Mouse (Mus musculus) liver, embryonic 11.5 days (tissue): ENCODE measurements at regions not wholly inside any gene's neighbourhood (a gene's known extent, or its start where the extent isn't known, plus 50 kb on each side); places are given as distances from the start of the nearest gene placed in this dataset. TPM values are rescaled to one million over a fixed set of nuclear protein-coding genes. Genes with fewer than 3 reads are reported as not detected.

Experiments
- ATAC-seq: fragments of 200-750 bp; cut with Nextera tagmentation; replicated peaks from 2 replicates; pipeline ENCODE4 v1.8.0; 2017; ENCODE audit warnings: moderate number of reproducible peaks, mild to moderate bottlenecking, moderate TSS enrichment, moderate library complexity; ENCODE audit not compliant: low FRiP score
- DNase-seq: peaks from one replicate; pipeline ENCODE4 v3.0.0-alpha.2; 2017; ENCODE audit warnings: low spot score
- H3K27ac ChIP-seq: fragments of 300-500 bp; sonication (generic); 2 replicates; pipeline ENCODE4 v1.5.1; 2014; ENCODE audit warnings: mild to moderate bottlenecking, low read depth, low read length, control low read depth
- H3K27me3 ChIP-seq: fragments of 300-500 bp; sonication (generic); replicated peaks from 2 replicates; pipeline ENCODE4 v1.6.1; 2014; ENCODE audit warnings: low read length, mixed read lengths; ENCODE audit not compliant: control insufficient read depth, insufficient read depth
- H3K36me3 ChIP-seq: fragments of 300-500 bp; sonication (generic); 2 replicates; pipeline ENCODE4 v1.6.1; 2014; ENCODE audit warnings: mild to moderate bottlenecking, low read length, moderate library complexity, mixed read lengths; ENCODE audit not compliant: control insufficient read depth, insufficient read depth
- H3K4me1 ChIP-seq: fragments of 300-500 bp; sonication (generic); replicated peaks from 2 replicates; pipeline ENCODE4 v1.6.1; 2014; ENCODE audit warnings: low read length, mixed read lengths; ENCODE audit not compliant: control insufficient read depth, insufficient read depth
- H3K4me2 ChIP-seq: fragments of 300-500 bp; sonication (generic); 2 replicates; pipeline ENCODE4 v1.6.1; 2014; ENCODE audit warnings: mild to moderate bottlenecking, control low read depth, moderate library complexity
- H3K4me3 ChIP-seq: fragments of 300-500 bp; sonication (generic); 2 replicates; pipeline ENCODE4 v1.5.1; 2014; ENCODE audit warnings: low read depth, low read length, control low read depth
- H3K9ac ChIP-seq: fragments of 300-500 bp; sonication (generic); 2 replicates; pipeline ENCODE4 v1.6.1; 2014; ENCODE audit warnings: low read depth, low read length, control low read depth
- H3K9me3 ChIP-seq: fragments of 300-500 bp; sonication (generic); 2 replicates; pipeline ENCODE4 v1.6.1; 2016; ENCODE audit warnings: low read length, inconsistent platforms, mixed read lengths; ENCODE audit not compliant: control insufficient read depth
- WGBS: fragments of 180-500 bp; shearing (Covaris S2); extraction: QIAGEN DNeasy Blood & Tissue Kit; methylation state at CpG from one replicate; pipeline ENCODE4 v1.1.7; 2014; 5-methylcytosine and 5-hydroxymethylcytosine counted together
- microRNA-seq: library from miRNA; unstranded; fragments of <30 nt; microRNA quantifications from one replicate; pipeline ENCODE4, GENCODE M21; 2017; ENCODE audit warnings: borderline number of aligned reads

GRCm38 (mm10) chr3:34949867-34950266 lies 299.7 kb downstream of the Sox2 start:
- Histone ChIP-seq H3K4me2 (no peak overlapping the region), H3K27ac (no peak overlapping the region), H3K36me3 (no peaks in the 10 kb centered on the region), H3K9me3 (no peaks in the 10 kb centered on the region), H3K4me1 (no peaks in the 10 kb centered on the region), H3K9ac (no peak overlapping the region), H3K4me3 (no peak overlapping the region), H3K27me3 (no peaks in the 10 kb centered on the region)
- ATAC-seq (no peak), DNase-seq (no peak)
- WGBS: 32% methylated on average over 3 of the region's 3 CpGs

GRCm38 (mm10) chr3:34956183-34956582 lies 306.0 kb downstream of the Sox2 start:
- DNase-seq: no peak
- 70% methylated on average over 4 of the region's 4 CpGs for WGBS
- no peak overlapping the region for H3K9ac ChIP-seq
- no peak overlapping the region for H3K4me2 ChIP-seq
- H3K4me1 ChIP-seq: no peaks in the 10 kb centered on the region
- no peak overlapping the region for H3K4me3 ChIP-seq
- no peaks in the 10 kb centered on the region for H3K36me3 ChIP-seq
- H3K27me3 ChIP-seq: no peaks in the 10 kb centered on the region
- H3K9me3 ChIP-seq: no peaks in the 10 kb centered on the region
- ATAC-seq: no peak
- H3K27ac ChIP-seq: no peak overlapping the region

- DNase-seq: no peak
- Histone ChIP-seq H3K27ac (no peak overlapping the region), H3K4me1 (no peaks in the 10 kb centered on the region), H3K4me2 (no peak overlapping the region), H3K36me3 (no peaks in the 10 kb centered on the region), H3K9me3 (no peaks in the 10 kb centered on the region), H3K27me3 (no peaks in the 10 kb centered on the region), H3K9ac (no peak overlapping the region), H3K4me3 (no peak overlapping the region)
- 61% methylated on average over 19 of the region's 19 CpGs for WGBS
- ATAC-seq: no peak
Measured at GRCm38 (mm10) chr3:34959044-34959521, 308.9 kb downstream of the Sox2 start.

GRCm38 (mm10) chr3:34966442-34966841 lies 316.2 kb downstream of the Sox2 start:
- DNase-seq (no peak), ATAC-seq (no peak)
- H3K27me3 ChIP-seq: no peaks in the 10 kb centered on the region
- H3K4me1 ChIP-seq: no peaks in the 10 kb centered on the region
- H3K27ac ChIP-seq: no peak overlapping the region
- WGBS: 65% methylated on average over 6 of the region's 6 CpGs
- H3K4me3 ChIP-seq: no peak overlapping the region
- no peak overlapping the region for H3K4me2 ChIP-seq
- no peak overlapping the region for H3K9ac ChIP-seq
- H3K9me3 ChIP-seq: no peaks in the 10 kb centered on the region
- H3K36me3 ChIP-seq: no peaks in the 10 kb centered on the region

GRCm38 (mm10) chr3:34967911-34968310 lies 317.7 kb downstream of the Sox2 start:
- ATAC-seq: no peak
- Histone ChIP-seq H3K27ac (no peak overlapping the region), H3K4me2 (no peak overlapping the region), H3K4me1 (no peaks in the 10 kb centered on the region), H3K9ac (no peak overlapping the region), H3K9me3 (no peaks in the 10 kb centered on the region), H3K4me3 (no peak overlapping the region), H3K36me3 (no peaks in the 10 kb centered on the region), H3K27me3 (no peaks in the 10 kb centered on the region)
- DNase-seq: no peak
- WGBS: 59% methylated on average over 2 of the region's 2 CpGs

GRCm38 (mm10) chr3:34971536-34971935 lies 321.3 kb downstream of the Sox2 start:
- WGBS: 71% methylated on average over 4 of the region's 4 CpGs
- no peak for ATAC-seq
- Histone ChIP-seq H3K9me3 (no peaks in the 10 kb centered on the region), H3K27me3 (no peaks in the 10 kb centered on the region), H3K4me3 (no peak overlapping the region), H3K4me2 (no peak overlapping the region), H3K27ac (no peak overlapping the region), H3K4me1 (no peaks in the 10 kb centered on the region), H3K9ac (no peak overlapping the region), H3K36me3 (no peaks in the 10 kb centered on the region)
- no peak for DNase-seq

- 79% methylated on average over 7 of the region's 7 CpGs for WGBS
- H3K27me3 ChIP-seq: no peaks in the 10 kb centered on the region
- DNase-seq (no peak), ATAC-seq (no peak)
- no peaks in the 10 kb centered on the region for H3K9me3 ChIP-seq
- H3K36me3 ChIP-seq: no peaks in the 10 kb centered on the region
- H3K9ac ChIP-seq: no peak overlapping the region
- no peak overlapping the region for H3K4me2 ChIP-seq
- H3K27ac ChIP-seq: no peak overlapping the region
- H3K4me1 ChIP-seq: no peaks in the 10 kb centered on the region
- no peak overlapping the region for H3K4me3 ChIP-seq
Measured at GRCm38 (mm10) chr3:34974371-34974770, 324.2 kb downstream of the Sox2 start.

Small RNAs in the stretch of these regions (microRNA-seq; reads per million reads assigned to microRNA genes)
- not detected for gene Mir6378
